Mouse (Mus musculus) erythroblast, embryonic 14.5 days (primary cell): ENCODE measurements around the gene Gprc5b.

ENCODE experiments used
- GATA1 ChIP-seq: IDR thresholded peaks from 2 replicates; pipeline ENCODE4 v1.6.1; 2012; ENCODE audit warnings: low read length, inconsistent platforms, mixed read lengths
- TAL1 ChIP-seq: IDR thresholded peaks from 3 replicates; pipeline ENCODE4 v1.6.1; 2012; ENCODE audit warnings: low read length, inconsistent platforms, mixed read lengths

DNA sequence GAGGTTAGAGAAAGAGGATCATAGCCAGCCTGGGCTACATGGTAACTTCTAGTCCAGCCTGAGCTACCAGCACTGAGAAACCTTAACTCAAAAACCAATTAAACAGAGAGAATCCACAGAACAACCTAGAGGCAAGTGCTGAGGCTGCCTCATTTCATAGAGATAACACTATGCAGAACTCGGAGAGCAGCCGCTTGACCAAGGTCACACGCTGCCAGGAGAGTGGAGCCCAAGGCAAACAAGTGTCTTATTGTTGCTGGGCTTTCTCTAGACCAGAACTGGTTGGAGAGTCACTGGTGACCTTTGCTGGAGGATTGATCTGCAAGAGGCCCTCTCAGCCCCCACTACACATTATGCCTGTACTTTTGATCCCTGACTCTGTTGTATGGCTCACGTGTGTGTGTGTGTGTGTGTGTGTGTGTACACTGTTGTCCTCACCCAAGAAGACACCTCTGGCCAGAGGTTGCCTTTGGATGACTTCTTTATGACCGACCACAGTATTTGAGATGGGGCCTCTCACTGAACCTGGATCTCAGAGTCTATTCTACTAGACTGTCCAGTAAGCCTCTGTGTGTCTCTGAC lies 5.6 kb downstream of the Gprc5b start:
- TF ChIP-seq GATA1 (no peak), TAL1 (no peak)
